Mouse (Mus musculus) myocyte (in vitro differentiated cells): ENCODE results near the gene Gm6902. TPM values are rescaled to one million over a fixed set of nuclear protein-coding genes. Genes with fewer than 3 reads are reported as not detected.
"Not testable (repeated sequence)": the region's sequence is repeated elsewhere in the genome, so short reads cannot be mapped to it uniquely, and the experiment has no call there.

Experiments
- H3K27me3 ChIP-seq: one replicate; pipeline ENCODE4 v1.6.1; 2011; ENCODE audit not compliant: control insufficient read depth, insufficient read depth, insufficient read length
- H3K36me3 ChIP-seq: one replicate; pipeline ENCODE4 v1.6.1; 2011; ENCODE audit not compliant: control insufficient read depth, insufficient read depth
- H3K4me2 ChIP-seq: one replicate; pipeline ENCODE4 v1.6.1; 2011; ENCODE audit warnings: low read depth, control low read depth
- H3K4me3 ChIP-seq: one replicate; pipeline ENCODE4 v1.5.1; 2011; ENCODE audit warnings: mild to moderate bottlenecking, control low read depth, moderate library complexity
- H3K79me2 ChIP-seq: one replicate; pipeline ENCODE4 v1.6.1; 2011; ENCODE audit not compliant: control insufficient read depth, insufficient read depth
- H3ac ChIP-seq: one replicate; pipeline ENCODE4 v1.6.1; 2011; ENCODE audit not compliant: control insufficient read depth, insufficient read length
- polyA plus RNA-seq: library from polyadenylated mRNA; unstranded; fragments of >200 nt; fragmentation: generic; extraction: Trizol; gene quantifications from one replicate; pipeline ENCODE4 v1.2.1, GENCODE M21; 2012; ENCODE audit warnings: missing spikeins

Gm6902 gene
- not detected for polyA plus RNA-seq

- H3K36me3 ChIP-seq, H3K27me3 ChIP-seq, H3K79me2 ChIP-seq, H3K4me3 ChIP-seq, H3ac ChIP-seq, H3K4me2 ChIP-seq: not testable (repeated sequence)
Measured at GRCm38 (mm10) chr7:23278800-23279199, at the start of gene Gm6902. TSS of gene Gm6902 (minus strand) at chr7:23278900.

- not testable (repeated sequence) for H3K4me3 ChIP-seq, H3K79me2 ChIP-seq, H3K4me2 ChIP-seq, H3K27me3 ChIP-seq, H3K36me3 ChIP-seq, H3ac ChIP-seq
Measured at GRCm38 (mm10) chr7:23300892-23301291, 22.2 kb upstream of the Gm6902 start, which contains the start of gene Nlrp4e. TSS of gene Nlrp4e (plus strand) at chr7:23301192.

- H3K4me2 ChIP-seq, H3K27me3 ChIP-seq, H3ac ChIP-seq, H3K36me3 ChIP-seq, H3K4me3 ChIP-seq, H3K79me2 ChIP-seq: not testable (repeated sequence)
Measured at GRCm38 (mm10) chr7:23251582-23251981, 27.1 kb downstream of the Gm6902 start, which contains the start of gene Vmn1r166. TSS of gene Vmn1r166 (minus strand) at chr7:23251682.

Other genes with a start within 250 kb of the Gm6902 start
- gene Vmn1r163, start 223.4 kb downstream of the Gm6902 start, polyA plus RNA-seq, result not detected
- gene Gm8720, start 211.4 kb downstream of the Gm6902 start, polyA plus RNA-seq, result not detected
- gene Gm10662, start 134.4 kb downstream of the Gm6902 start, polyA plus RNA-seq, result not detected
- gene Vmn1r165, start 61.6 kb downstream of the Gm6902 start, polyA plus RNA-seq, result not detected
- gene Vmn1r166, start 27.2 kb downstream of the Gm6902 start, polyA plus RNA-seq, result not detected
- gene Nlrp4e, start 22.3 kb upstream of the Gm6902 start, polyA plus RNA-seq, result 1.5 TPM
- gene Nlrp5, start 107.0 kb upstream of the Gm6902 start, polyA plus RNA-seq, result not detected
- not detected for gene Vmn1r167, start 228.3 kb upstream of the Gm6902 start, polyA plus RNA-seq